Mouse (Mus musculus): Measurements from ENCODE around the gene Selenow. TPM values are rescaled to one million over a fixed set of nuclear protein-coding genes. Genes with fewer than 3 reads are reported as not detected.

Selenow gene
- polyA plus RNA-seq, 1 experiment from 2014 or later = 733 TPM

DNA sequence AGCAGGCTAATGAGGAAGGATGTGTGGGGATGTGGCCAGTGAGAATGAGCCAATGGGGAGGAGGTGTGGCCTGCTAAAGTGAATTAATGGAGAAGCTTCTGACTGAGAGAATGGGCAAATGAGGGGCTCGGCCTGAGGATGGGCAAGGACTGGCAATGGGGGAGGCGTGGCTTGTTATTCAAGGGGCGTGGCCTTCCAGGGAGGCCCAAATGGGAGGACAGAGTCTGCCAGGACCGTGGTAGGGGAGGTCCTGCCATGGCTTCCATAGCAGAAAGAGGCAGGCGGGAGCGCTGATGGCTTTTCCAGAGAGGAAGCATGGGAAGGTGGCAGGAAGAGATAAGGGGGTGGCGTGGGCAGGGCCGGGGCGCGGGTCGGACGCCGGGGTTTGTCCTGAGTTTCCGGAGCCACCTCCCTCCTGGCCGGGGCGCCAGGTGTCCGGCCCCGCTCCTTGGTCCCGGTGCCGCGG lies 32.8 kb upstream of the Selenow start:
- H3K27ac ChIP-seq = 0 out of 2 replicates have a peak overlapping the region, but pooled peaks have one; percentile 51
- H3K27me3 ChIP-seq (ENCODE audit: low read depth, poor library complexity, severe bottlenecking) = peaks cover 16% of the 10 kb centered on the region
- no peak for DNase-seq (ENCODE audit: low spot score)
- H3K9me3 ChIP-seq (replicated peaks) = no peaks in the 10 kb centered on the region
- H3K4me3 ChIP-seq = peak overlapping the region; percentile 46
- H3K36me3 ChIP-seq = no peaks in the 10 kb centered on the region
- peaks cover 8% of the 10 kb centered on the region for H3K4me1 ChIP-seq
- 5% methylated on average over 21 of the region's 21 CpGs for WGBS

GRCm38 (mm10) chr7:15954436-15954835 lies 32.2 kb upstream of the Selenow start:
- no peaks in the 10 kb centered on the region for H3K36me3 ChIP-seq
- 90% methylated on average over 7 of the region's 7 CpGs for WGBS
- peaks cover 8% of the 10 kb centered on the region for H3K4me1 ChIP-seq
- no peak overlapping the region for H3K27ac ChIP-seq
- 0 out of 2 replicates have a peak overlapping the region, but pooled peaks have one; percentile 46 for H3K4me3 ChIP-seq
- DNase-seq (ENCODE audit: low spot score) = no peak
- peaks cover 16% of the 10 kb centered on the region for H3K27me3 ChIP-seq (ENCODE audit: low read depth, poor library complexity, severe bottlenecking)
- H3K9me3 ChIP-seq (replicated peaks) = no peaks in the 10 kb centered on the region

GRCm38 (mm10) chr7:15953307-15954074 lies 31.3 kb upstream of the Selenow start:
- Histone ChIP-seq H3K4me3 (no peak overlapping the region), H3K9me3 (replicated peaks) (no peaks in the 10 kb centered on the region), H3K4me1 (peaks cover 11% of the 10 kb centered on the region), H3K27me3 (ENCODE audit: low read depth, poor library complexity, severe bottlenecking) (peaks cover 16% of the 10 kb centered on the region), H3K27ac (no peak overlapping the region), H3K36me3 (no peaks in the 10 kb centered on the region)
- DNase-seq (ENCODE audit: low spot score) = no peak
- 93% methylated on average over 13 of the region's 13 CpGs for WGBS

DNA sequence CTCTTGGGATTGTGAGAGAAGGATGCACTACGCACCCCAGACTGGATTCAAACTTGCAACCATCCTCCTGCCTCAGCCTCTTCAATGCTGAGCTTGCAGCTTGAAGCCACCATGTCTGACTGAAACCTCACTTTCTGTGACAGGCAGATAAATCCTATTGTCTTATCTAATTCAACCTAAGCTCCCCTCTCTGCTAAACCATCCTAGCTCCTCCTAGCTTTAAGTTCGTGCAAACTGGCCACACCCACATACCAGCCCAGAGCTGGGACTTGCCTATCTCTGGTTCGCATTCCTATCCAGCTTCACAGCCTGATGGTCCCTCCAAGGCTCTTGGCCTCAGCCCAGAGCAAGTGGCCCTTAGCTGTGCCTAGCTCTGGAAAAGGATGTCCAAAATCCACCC lies 30.2 kb upstream of the Selenow start:
- H3K9me3 ChIP-seq (replicated peaks) = no peaks in the 10 kb centered on the region
- H3K27me3 ChIP-seq (ENCODE audit: low read depth, poor library complexity, severe bottlenecking) = peaks cover 16% of the 10 kb centered on the region
- 68% methylated on average over 3 of the region's 3 CpGs for WGBS
- no peak overlapping the region for H3K27ac ChIP-seq
- DNase-seq (ENCODE audit: low spot score) = no peak
- no peaks in the 10 kb centered on the region for H3K36me3 ChIP-seq
- peaks cover 16% of the 10 kb centered on the region for H3K4me1 ChIP-seq
- H3K4me3 ChIP-seq = no peak overlapping the region

GRCm38 (mm10) chr7:15950008-15950407 lies 27.8 kb upstream of the Selenow start:
- DNase-seq (ENCODE audit: low spot score) = no peak
- Histone ChIP-seq H3K4me1 (peaks cover 18% of the 10 kb centered on the region), H3K36me3 (0 out of 2 replicates have a peak, but pooled peaks cover under 1% of the 10 kb centered on the region), H3K9me3 (replicated peaks) (no peaks in the 10 kb centered on the region), H3K27ac (no peak overlapping the region), H3K4me3 (no peak overlapping the region), H3K27me3 (ENCODE audit: low read depth, poor library complexity, severe bottlenecking) (peaks cover 5% of the 10 kb centered on the region; the same call in 1 of the 2 replicates)
- whole genome bisulfite sequencing = 84% methylated on average over 15 of the region's 15 CpGs

DNA sequence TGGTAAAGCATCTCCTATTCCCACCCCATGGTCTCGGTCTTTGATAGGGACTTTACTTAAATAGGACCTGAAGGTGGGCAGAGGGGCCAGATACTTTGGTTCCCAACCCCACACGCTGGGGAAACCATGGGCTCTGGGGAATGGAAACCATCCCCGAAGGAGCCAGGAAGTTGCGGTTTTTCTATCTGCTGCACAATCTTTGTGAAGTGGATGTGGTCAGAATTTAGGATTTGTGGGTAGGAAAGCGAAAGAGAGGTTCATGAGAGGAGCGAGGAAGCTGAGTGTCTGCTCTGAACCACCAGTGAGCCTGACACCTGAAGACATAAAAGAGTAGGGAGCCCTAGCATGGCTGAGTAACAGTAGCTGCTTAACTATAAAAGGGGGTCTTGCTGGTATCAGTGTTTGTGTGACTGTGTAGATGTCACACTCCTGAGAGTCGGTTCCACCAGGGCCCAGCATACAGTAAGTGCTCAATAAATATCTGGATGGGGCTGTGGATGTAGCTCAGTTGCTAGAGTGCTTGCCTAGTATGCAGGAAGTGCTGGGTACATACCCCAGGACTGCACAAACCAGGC lies 27.1 kb upstream of the Selenow start:
- WGBS = 86% methylated on average over 7 of the region's 7 CpGs
- H3K4me1 ChIP-seq = peaks cover 22% of the 10 kb centered on the region
- no peaks in the 10 kb centered on the region for H3K9me3 ChIP-seq (replicated peaks)
- H3K27ac ChIP-seq = no peak overlapping the region
- no peak for DNase-seq (ENCODE audit: low spot score)
- no peak overlapping the region for H3K4me3 ChIP-seq
- H3K36me3 ChIP-seq = peaks cover 7% of the 10 kb centered on the region
- no peaks in the 10 kb centered on the region; the same call in 1 of the 2 replicates for H3K27me3 ChIP-seq (ENCODE audit: low read depth, poor library complexity, severe bottlenecking)

- Histone ChIP-seq H3K4me3 (peak overlapping the region; percentile 43), H3K9me3 (replicated peaks) (no peaks in the 10 kb centered on the region), H3K36me3 (peaks cover 16% of the 10 kb centered on the region), H3K4me1 (peaks cover 25% of the 10 kb centered on the region), H3K27me3 (ENCODE audit: low read depth, poor library complexity, severe bottlenecking) (no peaks in the 10 kb centered on the region; the same call in 1 of the 2 replicates), H3K27ac (peak overlapping the region; percentile 74)
- peak; percentile 84 for DNase-seq (ENCODE audit: low spot score)
- WGBS = 5% methylated on average over 23 of the region's 23 CpGs
Observed at GRCm38 (mm10) chr7:15948381-15948941, 26.3 kb upstream of the Selenow start.

GRCm38 (mm10) chr7:15947653-15948260 lies 25.6 kb upstream of the Selenow start:
- H3K27ac ChIP-seq = no peak overlapping the region
- peaks cover 23% of the 10 kb centered on the region for H3K36me3 ChIP-seq
- H3K9me3 ChIP-seq (replicated peaks) = no peaks in the 10 kb centered on the region
- no peak for DNase-seq (ENCODE audit: low spot score)
- peak overlapping the region; percentile 43; the same call in 1 of the 2 replicates for H3K4me3 ChIP-seq
- H3K4me1 ChIP-seq = peaks cover 25% of the 10 kb centered on the region
- H3K27me3 ChIP-seq (ENCODE audit: low read depth, poor library complexity, severe bottlenecking) = no peaks in the 10 kb centered on the region; the same call in 1 of the 2 replicates
- WGBS = 55% methylated on average over 4 of the region's 4 CpGs

GRCm38 (mm10) chr7:15945721-15946536 lies 23.7 kb upstream of the Selenow start, which contains the start of gene Nop53:
Nop53 (minus strand) TSS chr7:15946074.
- peak within 1 kb of the TSS; percentile 77 for H3K4me3 ChIP-seq
- H3K36me3 ChIP-seq = peaks cover 41% of the 10 kb centered on the region

GRCm38 (mm10) chr7:15945211-15945610 lies 23.0 kb upstream of the Selenow start:
- no peak for DNase-seq (ENCODE audit: low spot score)
- Histone ChIP-seq H3K4me1 (peaks cover 25% of the 10 kb centered on the region), H3K27me3 (ENCODE audit: low read depth, poor library complexity, severe bottlenecking) (no peaks in the 10 kb centered on the region; the same call in 1 of the 2 replicates), H3K4me3 (peak overlapping the region; percentile 77), H3K27ac (peak overlapping the region; percentile 96), H3K36me3 (peaks cover 48% of the 10 kb centered on the region), H3K9me3 (replicated peaks) (no peaks in the 10 kb centered on the region)
- WGBS = 8% methylated on average over 8 of the region's 8 CpGs

More at GRCm38 (mm10) chr7:15945721-15946536, 23.7 kb upstream of the Selenow start, which contains the start of gene Nop53:
- WGBS = 1% methylated on average over 59 of the region's 59 CpGs
- Histone ChIP-seq H3K27me3 (ENCODE audit: low read depth, poor library complexity, severe bottlenecking) (no peaks in the 10 kb centered on the region; the same call in 1 of the 2 replicates), H3K4me1 (peaks cover 25% of the 10 kb centered on the region), H3K27ac (peak within 1 kb of the TSS; percentile 96), H3K9me3 (replicated peaks) (no peaks in the 10 kb centered on the region)
- peak; percentile 95 for DNase-seq (ENCODE audit: low spot score)

- WGBS = 94% methylated on average over 1 of the region's 1 CpGs
- Histone ChIP-seq H3K9me3 (replicated peaks) (no peaks in the 10 kb centered on the region), H3K4me3 (peak overlapping the region; percentile 77), H3K4me1 (peaks cover 25% of the 10 kb centered on the region), H3K27me3 (ENCODE audit: low read depth, poor library complexity, severe bottlenecking) (no peaks in the 10 kb centered on the region), H3K36me3 (peaks cover 57% of the 10 kb centered on the region), H3K27ac (no peak overlapping the region)
- DNase-seq (ENCODE audit: low spot score) = no peak
Observed at GRCm38 (mm10) chr7:15944311-15944710, 22.1 kb upstream of the Selenow start.

DNA sequence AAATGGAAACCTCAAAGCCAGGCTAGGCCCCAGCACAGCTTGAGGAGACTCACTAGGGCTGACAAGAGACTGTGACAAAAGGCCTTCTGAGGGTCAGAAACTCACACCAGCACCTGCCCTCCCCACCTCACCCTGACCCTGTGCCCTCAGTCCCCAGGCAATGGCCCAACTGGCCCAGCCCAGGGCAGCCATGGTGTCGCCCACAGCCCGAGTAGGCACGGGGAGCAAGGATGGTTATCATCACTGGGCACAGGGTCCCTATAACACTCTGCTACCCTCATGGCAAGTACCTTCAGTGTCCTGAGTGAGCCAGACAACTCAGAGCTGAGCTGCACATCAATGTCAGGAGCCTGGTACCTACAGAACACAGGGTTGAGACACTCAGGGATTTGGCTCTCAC lies 16.4 kb upstream of the Selenow start:
- Histone ChIP-seq H3K27ac (no peak overlapping the region), H3K36me3 (peaks cover 89% of the 10 kb centered on the region), H3K27me3 (ENCODE audit: low read depth, poor library complexity, severe bottlenecking) (no peaks in the 10 kb centered on the region), H3K4me3 (no peak overlapping the region), H3K4me1 (peaks cover 1% of the 10 kb centered on the region; the same call in 1 of the 2 replicates), H3K9me3 (replicated peaks) (no peaks in the 10 kb centered on the region)
- 96% methylated on average over 3 of the region's 3 CpGs for WGBS
- no peak for DNase-seq (ENCODE audit: low spot score)
